Mouse (Mus musculus) limb, embryonic 12.5 days (tissue): ENCODE results near the gene Comt. TPM values are rescaled to one million over a fixed set of nuclear protein-coding genes. Genes with fewer than 3 reads are reported as not detected.

ENCODE experiments used
- ATAC-seq: fragments of 200-750 bp; cut with Nextera tagmentation; 2 replicates; pipeline ENCODE4 v1.8.0; 2017; ENCODE audit warnings: low read depth, moderate TSS enrichment; ENCODE audit not compliant: insufficient number of reproducible peaks, insufficient read depth, low FRiP score, low TSS enrichment
- H3K27ac ChIP-seq: fragments of 300-500 bp; sonication (generic); 2 replicates; pipeline ENCODE4 v1.5.1; 2016; ENCODE audit warnings: mild to moderate bottlenecking, moderate library complexity
- H3K27me3 ChIP-seq: fragments of 300-500 bp; sonication (generic); 2 replicates; pipeline ENCODE4 v1.6.1; 2016; ENCODE audit warnings: mild to moderate bottlenecking, moderate library complexity
- H3K36me3 ChIP-seq: fragments of 300-500 bp; sonication (generic); 2 replicates; pipeline ENCODE4 v1.6.1; 2016; ENCODE audit warnings: mild to moderate bottlenecking, moderate library complexity
- H3K4me1 ChIP-seq: fragments of 300-500 bp; sonication (generic); replicated peaks from 2 replicates; pipeline ENCODE4 v1.6.1; 2016
- H3K4me2 ChIP-seq: fragments of 300-500 bp; sonication (generic); 2 replicates; pipeline ENCODE4 v1.6.1; 2016; ENCODE audit warnings: mild to moderate bottlenecking, moderate library complexity
- H3K4me3 ChIP-seq: fragments of 300-500 bp; sonication (generic); replicated peaks from 2 replicates; pipeline ENCODE4 v1.5.1; 2016; ENCODE audit warnings: mild to moderate bottlenecking
- H3K9ac ChIP-seq: fragments of 300-500 bp; sonication (generic); replicated peaks from 2 replicates; pipeline ENCODE4 v1.6.1; 2016; ENCODE audit warnings: mild to moderate bottlenecking, moderate library complexity
- H3K9me3 ChIP-seq: fragments of 300-500 bp; sonication (generic); 2 replicates; pipeline ENCODE4 v1.6.1; 2016; ENCODE audit warnings: mild to moderate bottlenecking, moderate library complexity
- WGBS: fragments of 180-500 bp; shearing (Covaris S2); methylation state at CpG from one replicate; pipeline ENCODE4 v1.1.7; 2016; 5-methylcytosine and 5-hydroxymethylcytosine counted together
- polyA plus RNA-seq: library from polyadenylated mRNA; unstranded; fragments of >200 nt; fragmentation: Nextera tagmentation; extraction: Ambion mirVana; gene quantifications from 2 replicates; pipeline ENCODE4 v1.2.1, GENCODE M21; 2016

Comt gene
- polyA plus RNA-seq, 1 experiment from 2014 or later = 66.5 TPM

- H3K9me3 ChIP-seq = no peaks in the 10 kb centered on the region
- ATAC-seq = no peak
- WGBS = 59% methylated on average over 5 of the region's 7 CpGs
- no peak overlapping the region for H3K9ac ChIP-seq
- no peak overlapping the region for H3K4me2 ChIP-seq
- H3K4me3 ChIP-seq = no peak overlapping the region
- peak overlapping the region; percentile 5; the same call in 1 of the 2 replicates for H3K27ac ChIP-seq
- no peaks in the 10 kb centered on the region for H3K27me3 ChIP-seq
- peaks cover 31% of the 10 kb centered on the region for H3K4me1 ChIP-seq
- H3K36me3 ChIP-seq = no peaks in the 10 kb centered on the region
Measured at GRCm38 (mm10) chr16:18387704-18388582, 38.7 kb downstream of the Comt start.

GRCm38 (mm10) chr16:18386972-18387371 is 39.7 kb downstream of the Comt start:
- ATAC-seq = no peak
- Histone ChIP-seq H3K27me3 (no peaks in the 10 kb centered on the region), H3K4me1 (peaks cover 34% of the 10 kb centered on the region), H3K36me3 (no peaks in the 10 kb centered on the region), H3K4me2 (no peak overlapping the region), H3K9ac (no peak overlapping the region), H3K27ac (no peak overlapping the region), H3K4me3 (no peak overlapping the region), H3K9me3 (no peaks in the 10 kb centered on the region)
- 66% methylated on average over 3 of the region's 3 CpGs for WGBS

GRCm38 (mm10) chr16:18386451-18386850 is 40.2 kb downstream of the Comt start:
- no peaks in the 10 kb centered on the region for H3K36me3 ChIP-seq
- H3K9me3 ChIP-seq = no peaks in the 10 kb centered on the region
- no peak overlapping the region for H3K27ac ChIP-seq
- H3K4me3 ChIP-seq = no peak overlapping the region
- H3K4me2 ChIP-seq = no peak overlapping the region
- 79% methylated on average over 7 of the region's 7 CpGs for WGBS
- H3K9ac ChIP-seq = no peak overlapping the region
- peaks cover 38% of the 10 kb centered on the region for H3K4me1 ChIP-seq
- no peaks in the 10 kb centered on the region for H3K27me3 ChIP-seq
- ATAC-seq = no peak

- Histone ChIP-seq H3K27ac (no peak overlapping the region), H3K4me1 (peaks cover 49% of the 10 kb centered on the region), H3K4me2 (no peak overlapping the region), H3K4me3 (no peak overlapping the region), H3K9ac (no peak overlapping the region), H3K36me3 (no peaks in the 10 kb centered on the region), H3K27me3 (no peaks in the 10 kb centered on the region), H3K9me3 (no peaks in the 10 kb centered on the region)
- no peak for ATAC-seq
- WGBS = 79% methylated on average over 5 of the region's 5 CpGs
Measured at GRCm38 (mm10) chr16:18385411-18385810, 41.2 kb downstream of the Comt start.

- H3K9me3 ChIP-seq = no peaks in the 10 kb centered on the region
- no peak overlapping the region for H3K27ac ChIP-seq
- H3K4me2 ChIP-seq = no peak overlapping the region
- H3K9ac ChIP-seq = no peak overlapping the region
- H3K4me1 ChIP-seq = peaks cover 55% of the 10 kb centered on the region
- no peak overlapping the region for H3K4me3 ChIP-seq
- 79% methylated on average over 8 of the region's 8 CpGs for WGBS
- H3K36me3 ChIP-seq = no peaks in the 10 kb centered on the region
- H3K27me3 ChIP-seq = no peaks in the 10 kb centered on the region
- ATAC-seq = no peak
Measured at GRCm38 (mm10) chr16:18384659-18385058, 42.0 kb downstream of the Comt start.

GRCm38 (mm10) chr16:18384211-18384610 is 42.4 kb downstream of the Comt start:
- Histone ChIP-seq H3K4me1 (peaks cover 54% of the 10 kb centered on the region), H3K27ac (no peak overlapping the region), H3K4me3 (no peak overlapping the region), H3K9ac (no peak overlapping the region), H3K36me3 (no peaks in the 10 kb centered on the region), H3K27me3 (no peaks in the 10 kb centered on the region), H3K9me3 (no peaks in the 10 kb centered on the region), H3K4me2 (no peak overlapping the region)
- 82% methylated on average over 7 of the region's 7 CpGs for WGBS
- ATAC-seq = no peak

- H3K4me1 ChIP-seq = peaks cover 50% of the 10 kb centered on the region
- no peak overlapping the region for H3K9ac ChIP-seq
- ATAC-seq = no peak
- 0 out of 2 replicates have a peak overlapping the region, but pooled peaks have one; percentile 17 for H3K27ac ChIP-seq
- H3K4me2 ChIP-seq = no peak overlapping the region
- H3K9me3 ChIP-seq = no peaks in the 10 kb centered on the region
- WGBS = 3% methylated on average over 3 of the region's 3 CpGs
- no peak overlapping the region for H3K4me3 ChIP-seq
- no peaks in the 10 kb centered on the region for H3K27me3 ChIP-seq
- no peaks in the 10 kb centered on the region for H3K36me3 ChIP-seq
Measured at GRCm38 (mm10) chr16:18383756-18384155, 42.9 kb downstream of the Comt start.

- H3K27me3 ChIP-seq = no peaks in the 10 kb centered on the region
- 78% methylated on average over 9 of the region's 9 CpGs for WGBS
- no peak for ATAC-seq
- no peaks in the 10 kb centered on the region for H3K36me3 ChIP-seq
- 0 out of 2 replicates have a peak overlapping the region, but pooled peaks have one; percentile 17 for H3K27ac ChIP-seq
- H3K4me3 ChIP-seq = no peak overlapping the region
- no peak overlapping the region for H3K9ac ChIP-seq
- H3K9me3 ChIP-seq = no peaks in the 10 kb centered on the region
- peaks cover 44% of the 10 kb centered on the region for H3K4me1 ChIP-seq
- no peak overlapping the region for H3K4me2 ChIP-seq
Measured at GRCm38 (mm10) chr16:18383045-18383726, 43.5 kb downstream of the Comt start.

- ATAC-seq = no peak
- no peak overlapping the region for H3K4me3 ChIP-seq
- peaks cover 33% of the 10 kb centered on the region for H3K4me1 ChIP-seq
- no peak overlapping the region for H3K27ac ChIP-seq
- H3K9me3 ChIP-seq = no peaks in the 10 kb centered on the region
- no peak overlapping the region for H3K4me2 ChIP-seq
- 48% methylated on average over 6 of the region's 6 CpGs for WGBS
- no peaks in the 10 kb centered on the region for H3K36me3 ChIP-seq
- H3K27me3 ChIP-seq = no peaks in the 10 kb centered on the region
- no peak overlapping the region for H3K9ac ChIP-seq
Measured at GRCm38 (mm10) chr16:18381621-18382258, 44.9 kb downstream of the Comt start.

GRCm38 (mm10) chr16:18380495-18381063 is 46.1 kb downstream of the Comt start:
- 47% methylated on average over 6 of the region's 6 CpGs for WGBS
- Histone ChIP-seq H3K4me1 (peaks cover 33% of the 10 kb centered on the region), H3K27ac (no peak overlapping the region; the same call in 1 of the 2 replicates), H3K9me3 (no peaks in the 10 kb centered on the region), H3K4me3 (no peak overlapping the region), H3K4me2 (no peak overlapping the region), H3K36me3 (no peaks in the 10 kb centered on the region), H3K27me3 (no peaks in the 10 kb centered on the region), H3K9ac (no peak overlapping the region)
- peak; percentile 58; the same call in 1 of the 2 replicates for ATAC-seq
